Mouse (Mus musculus): ENCODE results near the gene Atp5h. TPM values are rescaled to one million over a fixed set of nuclear protein-coding genes. Genes with fewer than 3 reads are reported as not detected.
A peak's percentile ranks its signal among the peaks of the same experiment; 100 is the strongest.

The Atp5h gene
- total RNA-seq, 2 experiments from 2014 or later, result 399 to 414 TPM

GRCm38 (mm10) chr11:115441417-115441816, 21.7 kb upstream of the Atp5h start:
- DNase-seq (ENCODE audit: extremely low spot score in 1 of 2, low spot score in 2 of 2), result no peak
- intact Hi-C loops (cut with DNase I), result no loop called here

DNA sequence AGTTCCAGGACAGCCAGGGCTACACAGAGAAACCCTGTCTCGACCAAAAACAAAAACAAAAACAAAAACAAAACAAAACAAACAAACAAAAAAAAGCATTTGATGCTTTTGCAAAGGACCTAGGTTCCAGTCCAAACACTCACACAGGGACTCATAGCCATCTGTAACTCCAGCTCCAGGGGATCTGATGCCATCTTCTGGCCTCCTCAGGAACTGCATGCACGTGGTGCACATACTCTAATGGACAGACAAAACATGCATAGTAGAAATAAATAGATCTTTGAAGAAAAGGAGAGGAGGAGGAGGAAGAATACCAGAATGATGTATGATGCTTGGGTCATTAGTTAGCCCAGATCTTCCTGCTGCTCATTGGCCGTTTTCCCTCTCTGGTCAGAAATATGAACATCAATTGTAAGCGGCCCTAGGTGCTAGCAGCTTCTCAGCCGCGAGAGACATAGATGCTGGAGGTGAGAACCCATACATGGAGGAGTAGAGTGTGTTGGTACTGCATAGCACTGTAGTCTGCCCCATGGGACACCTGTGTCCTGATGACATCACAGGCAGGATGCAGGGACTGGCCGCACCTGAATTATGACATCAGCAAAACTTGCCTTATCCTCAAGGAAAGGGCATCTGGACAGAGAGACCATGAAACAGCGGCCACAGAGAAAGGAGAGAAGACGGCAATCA, 20.3 kb upstream of the Atp5h start, which contains the start of gene Trim80:
Gene Trim80 (plus strand): TSS at position 640 of the 690 bp plus-strand sequence.
- intact Hi-C loops (cut with DNase I), result no loop called here
- no peak for DNase-seq (ENCODE audit: extremely low spot score in 1 of 2, low spot score in 2 of 2)

- DNase-seq (ENCODE audit: extremely low spot score in 1 of 2, low spot score in 2 of 2), result no peak
- intact Hi-C loops (cut with DNase I), result no loop called here
Observed at GRCm38 (mm10) chr11:115439326-115439725, 19.6 kb upstream of the Atp5h start.

GRCm38 (mm10) chr11:115437571-115438122, 17.9 kb upstream of the Atp5h start:
- DNase-seq (ENCODE audit: extremely low spot score in 1 of 2, low spot score in 2 of 2), result no peak
- intact Hi-C loops (cut with DNase I), result no loop called here

DNA sequence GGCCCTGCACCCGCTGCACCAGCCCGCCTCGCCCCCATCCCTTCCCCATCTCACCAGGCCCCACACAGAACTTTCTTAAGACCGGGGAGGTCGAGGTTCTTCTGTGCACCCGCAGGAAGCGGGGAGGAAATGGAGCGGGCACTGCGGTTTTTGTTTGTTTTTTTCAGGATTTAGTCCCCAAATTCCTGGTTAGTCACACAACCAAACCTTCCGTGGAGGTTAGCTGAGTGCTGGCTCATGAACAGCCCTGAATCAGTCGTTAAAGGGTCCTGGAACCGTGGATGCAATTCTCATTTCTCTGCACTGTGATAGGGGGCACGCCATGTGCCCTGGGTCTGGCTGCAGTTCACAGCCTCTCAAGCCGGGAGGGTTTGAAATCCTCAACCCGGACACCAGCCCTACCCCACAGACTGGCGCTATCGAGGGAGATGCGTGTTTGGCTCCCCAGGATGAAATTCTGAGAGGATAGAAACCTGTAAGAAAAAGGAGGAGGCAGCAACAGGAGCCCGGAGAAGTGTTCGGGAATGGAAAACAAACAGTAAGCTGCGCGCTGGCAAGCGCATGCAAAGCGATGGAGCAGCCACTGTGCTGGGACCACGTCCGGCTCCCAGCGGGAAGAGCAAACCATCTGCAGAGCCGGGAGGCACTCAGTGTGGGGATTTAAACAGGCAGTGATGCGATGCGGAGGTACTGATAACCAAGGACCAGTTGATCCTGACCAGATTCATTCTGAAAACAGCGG, 16.0 kb upstream of the Atp5h start:
- peak in 1 of 2 experiments; percentile 70 for DNase-seq (ENCODE audit: extremely low spot score in 1 of 2, low spot score in 2 of 2)
- intact Hi-C loops (cut with DNase I), result no loop called here

- intact Hi-C loops (cut with DNase I), result no loop called here
- DNase-seq (ENCODE audit: extremely low spot score in 1 of 2, low spot score in 2 of 2), result no peak
Observed at GRCm38 (mm10) chr11:115433342-115433741, 13.6 kb upstream of the Atp5h start.

- no peak for DNase-seq (ENCODE audit: extremely low spot score in 1 of 2, low spot score in 2 of 2)
- intact Hi-C loops (cut with DNase I), result no loop called here
Observed at GRCm38 (mm10) chr11:115432814-115433213, 13.1 kb upstream of the Atp5h start.

GRCm38 (mm10) chr11:115430561-115430960, 10.8 kb upstream of the Atp5h start:
- no peak for DNase-seq (ENCODE audit: extremely low spot score in 1 of 2, low spot score in 2 of 2)
- intact Hi-C loops (cut with DNase I), result no loop called here

DNA sequence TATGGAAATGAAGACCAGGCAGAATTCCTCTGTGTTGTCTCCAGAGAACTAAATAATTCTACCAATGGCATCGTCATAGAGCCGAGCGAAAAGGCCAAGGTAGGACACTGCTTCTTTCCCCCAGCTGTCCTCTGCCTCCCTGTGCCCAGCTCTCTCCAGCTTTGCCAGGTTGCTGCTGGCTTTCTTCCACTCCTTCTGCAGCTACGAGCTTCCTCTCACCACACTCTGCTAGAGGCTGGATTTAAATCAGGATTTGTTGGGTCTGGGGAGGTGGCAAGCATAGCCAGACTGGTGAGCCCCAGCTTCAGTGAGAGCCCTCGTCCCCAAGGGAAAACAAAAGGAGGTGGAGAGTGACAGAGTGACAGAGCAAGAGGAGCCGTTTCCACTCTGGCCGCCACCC, 9.5 kb upstream of the Atp5h start:
- intact Hi-C loops (cut with DNase I), result no loop called here
- no peak for DNase-seq (ENCODE audit: extremely low spot score in 1 of 2, low spot score in 2 of 2)

DNA sequence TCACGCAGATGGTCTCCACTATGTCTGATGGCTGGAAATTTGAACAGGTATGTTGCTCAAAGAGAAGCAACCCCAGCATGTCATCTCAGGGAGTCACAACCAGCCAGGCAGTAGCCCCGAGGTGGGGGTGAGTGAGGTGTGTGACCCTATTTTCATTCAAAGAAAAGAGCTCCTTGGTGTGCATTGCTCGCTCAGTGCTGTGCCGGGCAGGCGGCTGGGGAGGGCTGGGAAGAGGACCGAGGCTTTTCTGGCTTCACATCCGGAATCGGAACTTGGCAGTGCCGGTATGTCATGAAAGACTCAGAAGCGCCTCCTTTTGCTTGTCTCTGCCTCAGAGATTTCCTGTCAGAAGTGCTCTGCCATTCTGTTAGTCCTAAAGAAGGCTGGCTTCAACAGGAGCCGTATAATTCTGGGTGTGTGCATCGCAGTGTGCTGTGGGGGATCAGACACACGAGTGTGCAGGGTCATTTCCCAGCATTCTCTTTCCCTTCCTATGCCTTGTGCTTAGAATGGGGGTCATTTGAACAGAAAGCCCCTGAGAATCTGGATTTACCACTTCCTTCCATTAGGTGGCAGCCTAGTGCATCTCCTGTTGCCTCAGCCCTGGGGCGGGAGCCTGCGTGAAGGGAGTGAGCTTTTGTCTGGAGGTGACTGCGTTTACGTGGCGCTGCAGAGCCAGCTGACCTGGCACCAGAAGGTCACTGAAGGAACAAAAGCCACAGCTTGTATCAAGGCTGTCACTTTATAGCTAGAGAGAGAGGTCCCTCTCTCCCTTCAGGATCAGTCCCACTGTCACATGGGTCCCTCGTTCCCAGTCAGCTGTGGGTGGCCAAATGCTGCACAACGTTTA, 7.9 kb upstream of the Atp5h start:
- DNase-seq (ENCODE audit: extremely low spot score in 1 of 2, low spot score in 2 of 2), result peak; percentile 72 to 83
- intact Hi-C loops (cut with DNase I), result no loop called here

GRCm38 (mm10) chr11:115425671-115426070, 5.9 kb upstream of the Atp5h start:
- DNase-seq (ENCODE audit: extremely low spot score in 1 of 2, low spot score in 2 of 2), result no peak
- intact Hi-C loops (cut with DNase I), result no loop called here

- no peak for DNase-seq (ENCODE audit: extremely low spot score in 1 of 2, low spot score in 2 of 2)
- intact Hi-C loops (cut with DNase I), result no loop called here
Observed at GRCm38 (mm10) chr11:115424666-115425065, 4.9 kb upstream of the Atp5h start.

DNA sequence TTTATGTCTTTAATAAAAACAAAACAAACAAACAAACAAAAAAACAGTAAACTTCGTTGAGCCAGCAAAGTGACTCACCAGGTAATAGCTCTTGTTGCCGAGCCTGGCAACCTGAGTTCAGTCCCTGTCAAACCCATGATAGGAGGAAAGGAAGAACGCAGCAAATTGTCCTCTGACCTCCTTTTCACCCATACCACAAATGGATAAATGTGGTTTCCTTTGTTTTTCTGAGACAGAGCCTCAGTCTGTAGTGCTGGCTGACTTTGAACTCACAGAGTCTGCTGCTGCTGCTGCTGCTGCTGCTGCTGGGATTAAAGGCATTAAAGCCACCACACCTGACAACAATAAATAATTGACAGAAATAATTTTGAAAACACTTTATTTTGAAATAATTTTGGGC, 3.3 kb upstream of the Atp5h start:
- intact Hi-C loops (cut with DNase I), result no loop called here
- DNase-seq (ENCODE audit: extremely low spot score in 1 of 2, low spot score in 2 of 2), result no peak

DNA sequence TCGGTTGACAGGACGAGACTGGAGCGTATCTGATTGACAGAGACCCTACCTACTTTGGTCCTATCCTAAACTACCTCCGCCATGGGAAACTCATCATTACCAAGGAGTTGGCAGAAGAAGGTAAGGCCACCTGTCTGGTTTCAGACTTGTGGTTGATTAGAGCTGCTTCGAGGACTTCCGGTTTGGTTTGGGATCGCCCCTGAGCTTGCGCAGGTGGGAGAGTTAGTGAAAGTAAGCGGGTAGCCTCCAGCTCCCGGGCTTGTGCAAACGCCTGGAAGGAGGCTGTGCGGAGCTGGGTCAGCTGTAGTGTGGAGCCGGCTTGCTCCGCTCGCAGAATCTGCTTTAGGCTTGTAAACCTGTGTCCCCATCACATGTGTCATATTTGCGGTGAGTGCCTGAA, 2.2 kb upstream of the Atp5h start:
- DNase-seq (ENCODE audit: extremely low spot score in 1 of 2, low spot score in 2 of 2), result no peak
- intact Hi-C loops (cut with DNase I), result loop anchor here (2.0 kb wide), 1 partner anchor 53 kb away; the partner anchor contains the start of gene Armc7

DNA sequence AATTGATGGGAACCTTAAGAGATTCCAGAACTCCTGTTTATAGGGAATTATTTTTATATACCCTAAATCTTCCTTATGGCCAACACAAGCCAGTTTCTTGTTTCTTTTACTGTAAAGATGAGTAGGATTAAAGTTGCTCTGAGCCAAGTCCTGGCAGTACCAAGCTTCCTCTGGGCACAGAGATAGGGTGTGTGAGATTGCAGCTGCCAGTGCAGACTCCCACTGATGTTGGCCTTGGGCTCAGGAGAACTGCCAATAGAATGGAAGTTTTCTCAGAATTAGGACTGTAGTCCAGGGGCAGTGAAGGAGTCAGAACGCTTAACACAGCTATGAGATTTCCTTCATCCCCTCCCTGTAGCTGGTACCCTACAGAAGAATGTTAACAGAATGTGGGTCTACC, 1.6 kb upstream of the Atp5h start:
- no peak for DNase-seq (ENCODE audit: extremely low spot score in 1 of 2, low spot score in 2 of 2)
- intact Hi-C loops (cut with DNase I), result loop anchor here (2.0 kb wide), 1 partner anchor 53 kb away; the partner anchor contains the start of gene Armc7

DNA sequence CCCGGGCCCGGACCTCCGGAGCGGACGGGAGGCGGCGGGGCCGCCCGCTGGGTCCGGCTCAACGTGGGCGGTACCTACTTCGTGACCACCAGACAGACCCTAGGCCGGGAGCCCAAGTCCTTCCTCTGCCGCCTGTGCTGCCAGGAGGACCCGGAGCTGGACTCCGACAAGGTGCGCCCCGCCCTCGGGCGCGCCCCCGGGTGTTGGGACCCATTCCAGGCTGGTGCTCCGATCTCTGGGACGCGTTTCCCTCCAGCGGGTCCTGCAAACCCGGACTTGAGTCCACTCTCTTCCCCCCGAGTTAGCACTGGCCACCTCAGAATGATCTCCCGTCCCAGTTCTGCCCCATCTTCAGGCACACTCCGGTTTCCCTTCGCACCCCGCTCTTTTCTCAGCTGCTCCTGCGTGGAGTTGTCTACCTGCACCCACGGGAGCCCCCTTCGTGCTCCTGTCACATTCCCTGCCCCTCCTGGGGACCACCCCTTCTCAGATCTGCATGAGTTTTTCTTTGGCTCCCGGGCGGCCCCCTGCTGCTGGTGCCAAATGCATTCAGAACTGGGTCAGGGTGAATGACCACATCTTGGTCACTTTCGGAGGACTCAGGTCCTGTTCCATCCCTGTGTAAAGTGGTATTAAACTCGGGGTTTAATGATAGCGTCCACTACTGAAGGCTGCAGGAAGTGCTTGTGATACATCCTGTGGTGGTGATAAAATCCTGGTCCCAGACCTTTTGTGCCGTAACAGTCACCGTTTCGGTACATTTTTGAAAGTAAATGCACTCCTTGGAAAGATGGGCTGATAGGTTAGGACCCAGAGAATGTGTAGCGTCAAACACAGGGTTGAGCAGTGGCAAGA, 801 bp upstream of the Atp5h start:
- DNase-seq (ENCODE audit: extremely low spot score in 1 of 2, low spot score in 2 of 2), result peak; percentile 30 to 81
- intact Hi-C loops (cut with DNase I), result loop anchor here (2.0 kb wide), 1 partner anchor 54 kb away; the partner anchor contains the start of gene Armc7

- intact Hi-C loops (cut with DNase I), result no loop called here
- no peak for DNase-seq (ENCODE audit: extremely low spot score in 1 of 2, low spot score in 2 of 2)
Observed at GRCm38 (mm10) chr11:115409556-115409955, 10.2 kb downstream of the Atp5h start.

DNA sequence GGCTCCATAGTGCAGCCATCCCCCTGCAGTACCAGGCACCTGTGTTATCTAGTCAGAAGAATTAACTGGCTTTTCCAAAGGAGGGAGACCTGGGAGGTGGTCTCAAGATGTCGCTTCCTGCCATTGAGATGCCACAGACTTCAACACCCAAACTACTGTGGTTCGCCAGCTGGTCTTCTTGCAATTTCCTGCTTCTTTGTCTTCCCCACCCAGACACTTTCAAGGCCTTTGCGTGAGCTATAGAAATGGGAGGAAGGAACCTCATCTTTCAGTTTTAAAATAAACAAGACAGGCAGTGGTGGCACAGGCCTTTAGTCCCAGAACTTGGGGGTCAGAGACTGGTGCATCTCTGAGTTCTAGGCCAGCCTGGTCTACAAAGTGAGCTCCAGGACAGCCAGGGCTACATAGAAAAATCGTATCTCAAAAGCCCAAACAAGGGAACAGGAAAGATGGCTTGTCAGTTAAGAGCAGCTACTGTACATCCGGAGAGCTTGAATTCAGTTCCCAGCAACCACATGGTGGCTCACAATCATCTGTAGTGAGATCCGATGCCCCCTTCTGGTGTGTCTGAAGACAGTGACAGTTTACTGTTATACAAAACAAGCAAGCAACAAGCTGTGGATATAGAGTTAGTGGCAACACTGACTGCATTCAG, 11.4 kb downstream of the Atp5h start:
- intact Hi-C loops (cut with DNase I), result no loop called here
- DNase-seq (ENCODE audit: extremely low spot score in 1 of 2, low spot score in 2 of 2), result no peak

All from left cerebral cortex, postnatal 10 days (tissue).